Mouse (Mus musculus) G1E-ER4 (cell line): ENCODE data around the gene Syngr2. TPM values are rescaled to one million over a fixed set of nuclear protein-coding genes. Genes with fewer than 3 reads are reported as not detected.

Source experiments
- GATA1 ChIP-seq: IDR thresholded peaks from one replicate; pipeline ENCODE4 v1.8.0; 2012; ENCODE audit warnings: low read length, inconsistent platforms
- polyA plus RNA-seq: library from polyadenylated mRNA; stranded (reverse); fragments of >175 nt; gene quantifications from 2 replicates; pipeline ENCODE4 v1.2.3, GENCODE M21; 2012

Gene Syngr2
- 191 and 277 TPM in 2 replicates for polyA plus RNA-seq

GRCm38 (mm10) chr11:117809407-117810311, at the start of gene Syngr2, which contains the start of gene Gm20708:
Gene Syngr2, plus strand, starts transcription at chr11:117809668.
Gene Gm20708, plus strand, starts transcription at chr11:117809668.
- TF ChIP-seq GATA1: no peak

GRCm38 (mm10) chr11:117760374-117761119, 48.9 kb upstream of the Syngr2 start:
- no peak for TF ChIP-seq GATA1

- TF ChIP-seq GATA1: no peak
Measured at GRCm38 (mm10) chr11:117761801-117762200, 47.7 kb upstream of the Syngr2 start.

- TF ChIP-seq GATA1: no peak
Measured at GRCm38 (mm10) chr11:117762246-117762645, 47.2 kb upstream of the Syngr2 start.

- no peak for TF ChIP-seq GATA1
Measured at GRCm38 (mm10) chr11:117764319-117764718, 45.1 kb upstream of the Syngr2 start.

GRCm38 (mm10) chr11:117765361-117765760, 44.1 kb upstream of the Syngr2 start:
- no peak for TF ChIP-seq GATA1

- no peak for TF ChIP-seq GATA1
Measured at GRCm38 (mm10) chr11:117766275-117766674, 43.2 kb upstream of the Syngr2 start.

GRCm38 (mm10) chr11:117768725-117769682, 40.5 kb upstream of the Syngr2 start:
- no peak for TF ChIP-seq GATA1

GRCm38 (mm10) chr11:117769683-117770047, 39.8 kb upstream of the Syngr2 start:
- TF ChIP-seq GATA1: no peak

- no peak for TF ChIP-seq GATA1
Measured at GRCm38 (mm10) chr11:117770407-117770806, 39.1 kb upstream of the Syngr2 start.

- TF ChIP-seq GATA1: no peak
Measured at GRCm38 (mm10) chr11:117772352-117772751, 37.1 kb upstream of the Syngr2 start.

- TF ChIP-seq GATA1: no peak
Measured at GRCm38 (mm10) chr11:117774925-117775324, 34.5 kb upstream of the Syngr2 start.

GRCm38 (mm10) chr11:117775540-117775939, 33.9 kb upstream of the Syngr2 start:
- TF ChIP-seq GATA1: no peak

GRCm38 (mm10) chr11:117776085-117776792, 33.2 kb upstream of the Syngr2 start:
- TF ChIP-seq GATA1: no peak

GRCm38 (mm10) chr11:117777111-117777510, 32.4 kb upstream of the Syngr2 start:
- TF ChIP-seq GATA1: no peak

GRCm38 (mm10) chr11:117778031-117778430, 31.4 kb upstream of the Syngr2 start:
- TF ChIP-seq GATA1: no peak
